Mouse (Mus musculus) liver, embryonic 13.5 days (tissue): ENCODE measurements at regions not wholly inside any gene's neighbourhood (a gene's known extent, or its start where the extent isn't known, plus 50 kb on each side); places are given as distances from the start of the nearest gene placed in this dataset.

ENCODE experiments used
- ATAC-seq: fragments of 200-750 bp; cut with Nextera tagmentation; 2 replicates; pipeline ENCODE4 v1.8.0; 2017; ENCODE audit warnings: low read depth, mild to moderate bottlenecking, moderate number of reproducible peaks, moderate library complexity
- DNase-seq: peaks from one replicate; pipeline ENCODE4 v3.0.0; 2022
- H3K27ac ChIP-seq: fragments of 300-500 bp; sonication (generic); 2 replicates; pipeline ENCODE4 v1.5.1; 2015; ENCODE audit warnings: moderate library complexity, mild to moderate bottlenecking, inconsistent platforms
- H3K27me3 ChIP-seq: fragments of 300-500 bp; sonication (generic); 2 replicates; pipeline ENCODE4 v1.6.1; 2015; ENCODE audit warnings: mild to moderate bottlenecking, inconsistent platforms
- H3K36me3 ChIP-seq: fragments of 300-500 bp; sonication (generic); 2 replicates; pipeline ENCODE4 v1.6.1; 2015; ENCODE audit warnings: mild to moderate bottlenecking, inconsistent platforms
- H3K4me1 ChIP-seq: fragments of 300-500 bp; sonication (generic); replicated peaks from 2 replicates; pipeline ENCODE4 v1.6.1; 2015; ENCODE audit warnings: inconsistent platforms
- H3K4me2 ChIP-seq: fragments of 300-500 bp; sonication (generic); 2 replicates; pipeline ENCODE4 v1.6.1; 2015; ENCODE audit warnings: inconsistent platforms, mild to moderate bottlenecking, moderate library complexity
- H3K4me3 ChIP-seq: fragments of 300-500 bp; sonication (generic); replicated peaks from 2 replicates; pipeline ENCODE4 v1.5.1; 2015; ENCODE audit warnings: mild to moderate bottlenecking, inconsistent platforms
- H3K9ac ChIP-seq: fragments of 300-500 bp; sonication (generic); 2 replicates; pipeline ENCODE4 v1.6.1; 2015; ENCODE audit warnings: mild to moderate bottlenecking, inconsistent platforms
- H3K9me3 ChIP-seq: fragments of 300-500 bp; sonication (generic); replicated peaks from 2 replicates; pipeline ENCODE4 v1.6.1; 2016; ENCODE audit warnings: inconsistent platforms
- WGBS: fragments of 180-500 bp; shearing (Covaris S2); methylation state at CpG from one replicate; pipeline ENCODE4 v1.1.7; 2015; ENCODE audit not compliant: insufficient replicate concordance; 5-methylcytosine and 5-hydroxymethylcytosine counted together

- H3K4me3 ChIP-seq, result no peak overlapping the region
- DNase-seq (no peak), ATAC-seq (no peak)
- no peaks in the 10 kb centered on the region; the same call in 1 of the 2 replicates for H3K4me1 ChIP-seq
- no peak overlapping the region for H3K9ac ChIP-seq
- no peak overlapping the region for H3K27ac ChIP-seq
- no peaks in the 10 kb centered on the region for H3K36me3 ChIP-seq
- 73% methylated on average over 4 of the region's 4 CpGs for whole genome bisulfite sequencing
- H3K4me2 ChIP-seq, result no peak overlapping the region
- no peaks in the 10 kb centered on the region for H3K27me3 ChIP-seq
- no peaks in the 10 kb centered on the region for H3K9me3 ChIP-seq
Observed at GRCm38 (mm10) chr14:105505261-105505660, 246.9 kb downstream of the Ndfip2 start.

GRCm38 (mm10) chr14:105504376-105504775, 246.0 kb downstream of the Ndfip2 start:
- WGBS, result 55% methylated on average over 3 of the region's 3 CpGs
- no peak overlapping the region for H3K9ac ChIP-seq
- no peaks in the 10 kb centered on the region for H3K9me3 ChIP-seq

GRCm38 (mm10) chr14:105503806-105504205, 245.4 kb downstream of the Ndfip2 start:
- H3K9me3 ChIP-seq, result no peaks in the 10 kb centered on the region
- no peak overlapping the region for H3K4me3 ChIP-seq
- peaks cover 7% of the 10 kb centered on the region; the same call in 1 of the 2 replicates for H3K4me1 ChIP-seq
- H3K4me2 ChIP-seq, result no peak overlapping the region
- H3K36me3 ChIP-seq, result no peaks in the 10 kb centered on the region
- DNase-seq (no peak), ATAC-seq (no peak)
- no peak overlapping the region for H3K9ac ChIP-seq
- 77% methylated on average over 5 of the region's 5 CpGs for WGBS
- no peak overlapping the region for H3K27ac ChIP-seq
- H3K27me3 ChIP-seq, result no peaks in the 10 kb centered on the region

More at GRCm38 (mm10) chr14:105504376-105504775, 246.0 kb downstream of the Ndfip2 start:
- peaks cover 3% of the 10 kb centered on the region; the same call in 1 of the 2 replicates for H3K4me1 ChIP-seq
- no peak overlapping the region for H3K4me3 ChIP-seq
- H3K27me3 ChIP-seq, result no peaks in the 10 kb centered on the region
- no peak overlapping the region for H3K4me2 ChIP-seq
- no peaks in the 10 kb centered on the region for H3K36me3 ChIP-seq
- H3K27ac ChIP-seq, result no peak overlapping the region
- no peak for ATAC-seq
- no peak for DNase-seq

GRCm38 (mm10) chr14:105502633-105502975, 244.2 kb downstream of the Ndfip2 start:
- no peak overlapping the region for H3K27ac ChIP-seq
- H3K9ac ChIP-seq, result no peak overlapping the region
- no peak overlapping the region for H3K4me2 ChIP-seq
- no peak for ATAC-seq
- WGBS, result 34% methylated on average over 11 of the region's 11 CpGs
- no peaks in the 10 kb centered on the region for H3K9me3 ChIP-seq
- peaks cover 7% of the 10 kb centered on the region; the same call in 1 of the 2 replicates for H3K4me1 ChIP-seq
- DNase-seq, result no peak
- no peak overlapping the region for H3K4me3 ChIP-seq
- no peaks in the 10 kb centered on the region for H3K36me3 ChIP-seq
- H3K27me3 ChIP-seq, result no peaks in the 10 kb centered on the region

- Histone ChIP-seq H3K9ac (no peak overlapping the region), H3K27ac (no peak overlapping the region), H3K36me3 (no peaks in the 10 kb centered on the region), H3K27me3 (no peaks in the 10 kb centered on the region), H3K9me3 (no peaks in the 10 kb centered on the region), H3K4me3 (no peak overlapping the region), H3K4me2 (no peak overlapping the region), H3K4me1 (peaks cover 7% of the 10 kb centered on the region; the same call in 1 of the 2 replicates)
- no peak for ATAC-seq
- DNase-seq, result no peak
- 17% methylated on average over 21 of the region's 21 CpGs for whole genome bisulfite sequencing
Observed at GRCm38 (mm10) chr14:105501792-105502632, 243.6 kb downstream of the Ndfip2 start.

- 19% methylated on average over 21 of the region's 21 CpGs for WGBS
- no peak overlapping the region for H3K9ac ChIP-seq
- H3K9me3 ChIP-seq, result no peaks in the 10 kb centered on the region
- H3K27ac ChIP-seq, result no peak overlapping the region
- peaks cover 7% of the 10 kb centered on the region; the same call in 1 of the 2 replicates for H3K4me1 ChIP-seq
- no peak for ATAC-seq
- no peak overlapping the region for H3K4me2 ChIP-seq
- H3K4me3 ChIP-seq, result no peak overlapping the region
- no peak for DNase-seq
- no peaks in the 10 kb centered on the region for H3K27me3 ChIP-seq
- H3K36me3 ChIP-seq, result no peaks in the 10 kb centered on the region
Observed at GRCm38 (mm10) chr14:105500966-105501741, 242.8 kb downstream of the Ndfip2 start.

- Histone ChIP-seq H3K9me3 (no peaks in the 10 kb centered on the region), H3K4me1 (peaks cover 7% of the 10 kb centered on the region; the same call in 1 of the 2 replicates), H3K27me3 (no peaks in the 10 kb centered on the region), H3K4me2 (peak overlapping the region; percentile 21), H3K4me3 (no peak overlapping the region), H3K36me3 (no peaks in the 10 kb centered on the region), H3K27ac (no peak overlapping the region), H3K9ac (no peak overlapping the region)
- 15% methylated on average over 15 of the region's 15 CpGs for WGBS
- DNase-seq (no peak), ATAC-seq (no peak)
Observed at GRCm38 (mm10) chr14:105499319-105499895, 241.0 kb downstream of the Ndfip2 start.

GRCm38 (mm10) chr14:105498155-105498906, 240.0 kb downstream of the Ndfip2 start:
- WGBS, result 56% methylated on average over 10 of the region's 10 CpGs
- Histone ChIP-seq H3K27me3 (no peaks in the 10 kb centered on the region), H3K4me3 (no peak overlapping the region), H3K27ac (no peak overlapping the region), H3K36me3 (no peaks in the 10 kb centered on the region), H3K9me3 (no peaks in the 10 kb centered on the region), H3K9ac (no peak overlapping the region), H3K4me1 (peaks cover 7% of the 10 kb centered on the region; the same call in 1 of the 2 replicates), H3K4me2 (no peak overlapping the region)
- no peak for ATAC-seq
- no peak for DNase-seq

GRCm38 (mm10) chr14:105495161-105495560, 236.8 kb downstream of the Ndfip2 start:
- Histone ChIP-seq H3K4me3 (no peak overlapping the region), H3K9ac (no peak overlapping the region), H3K27ac (no peak overlapping the region), H3K9me3 (no peaks in the 10 kb centered on the region), H3K4me2 (no peak overlapping the region), H3K36me3 (no peaks in the 10 kb centered on the region), H3K27me3 (no peaks in the 10 kb centered on the region), H3K4me1 (peaks cover 7% of the 10 kb centered on the region; the same call in 1 of the 2 replicates)
- ATAC-seq (no peak), DNase-seq (no peak)
- 40% methylated on average over 2 of the region's 2 CpGs for WGBS

- no peak for DNase-seq
Observed at GRCm38 (mm10) chr14:105494415-105494814, 236.0 kb downstream of the Ndfip2 start.

GRCm38 (mm10) chr14:105490158-105490557, 231.8 kb downstream of the Ndfip2 start:
- no peak overlapping the region for H3K9ac ChIP-seq
- no peak overlapping the region for H3K27ac ChIP-seq
- ATAC-seq (no peak), DNase-seq (no peak)
- no peak overlapping the region for H3K4me3 ChIP-seq
- H3K36me3 ChIP-seq, result no peaks in the 10 kb centered on the region
- no peaks in the 10 kb centered on the region for H3K9me3 ChIP-seq
- H3K4me1 ChIP-seq, result no peaks in the 10 kb centered on the region
- 25% methylated on average over 3 of the region's 3 CpGs for WGBS
- no peak overlapping the region for H3K4me2 ChIP-seq
- no peaks in the 10 kb centered on the region for H3K27me3 ChIP-seq

More at GRCm38 (mm10) chr14:105494415-105494814, 236.0 kb downstream of the Ndfip2 start:
- no peaks in the 10 kb centered on the region for H3K27me3 ChIP-seq
- no peaks in the 10 kb centered on the region for H3K36me3 ChIP-seq
- H3K9me3 ChIP-seq, result no peaks in the 10 kb centered on the region
- no peak overlapping the region for H3K4me3 ChIP-seq
- WGBS, result 73% methylated on average over 3 of the region's 3 CpGs
- no peak for ATAC-seq
- H3K27ac ChIP-seq, result no peak overlapping the region
- H3K4me2 ChIP-seq, result no peak overlapping the region
- H3K4me1 ChIP-seq, result peaks cover 3% of the 10 kb centered on the region; the same call in 1 of the 2 replicates
- no peak overlapping the region for H3K9ac ChIP-seq
